Mouse (Mus musculus): ENCODE measurements at regions not wholly inside any gene's neighbourhood (a gene's known extent, or its start where the extent isn't known, plus 50 kb on each side); places are given as distances from the start of the nearest gene placed in this dataset.

DNA sequence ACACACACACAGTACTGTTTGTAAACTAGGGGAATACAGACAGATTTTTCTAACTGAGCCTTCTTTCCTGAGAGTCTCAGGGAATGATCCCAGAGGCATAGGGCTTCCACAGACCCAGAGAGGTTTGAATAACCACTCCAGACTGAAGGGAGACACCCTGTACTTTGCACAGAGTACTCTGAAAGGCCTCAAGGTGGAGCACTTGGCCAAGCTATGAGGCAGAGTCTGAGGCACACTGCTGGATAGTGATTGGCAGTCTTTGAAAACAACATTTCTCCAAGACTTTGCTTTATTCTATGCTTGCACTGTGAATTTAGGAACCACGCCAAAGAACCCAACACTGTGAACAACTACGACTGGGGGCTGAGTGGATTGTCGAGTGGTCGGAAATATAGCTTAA, 192.1 kb upstream of the Fam241a start:
- no peak overlapping the region for H3K4me2 ChIP-seq (replicated peaks; ENCODE audit: low read depth)
- peak; percentile 72; the same call in 1 of the 2 replicates for ATAC-seq (ENCODE audit: low FRiP score, low TSS enrichment)
- no peaks in the 10 kb centered on the region for H3K27me3 ChIP-seq (ENCODE audit: control insufficient read depth, insufficient read depth, low read length)
- H3K9me3 ChIP-seq (ENCODE audit: control insufficient read depth, low read length): no peaks in the 10 kb centered on the region
- H3K9ac ChIP-seq (ENCODE audit: low read length): no peak overlapping the region
- H3K27ac ChIP-seq (replicated peaks): no peak overlapping the region
- H3K4me3 ChIP-seq (ENCODE audit: low read depth, low read length): no peak overlapping the region
- TF ChIP-seq EP300 (optimal IDR thresholded peaks at IDR 0.05) (no peak), CTCF (IDR thresholded peaks at IDR 0.05; ENCODE audit: low read depth) (peak; percentile 83)
- no peaks in the 10 kb centered on the region for H3K36me3 ChIP-seq (ENCODE audit: control insufficient read depth, insufficient read depth, low read length)
- no peaks in the 10 kb centered on the region for H3K4me1 ChIP-seq (replicated peaks; ENCODE audit: control insufficient read depth, insufficient read depth)
- 20% methylated on average over 4 of the region's 4 CpGs for WGBS
- DNase-seq (ENCODE audit: low spot score): peak; percentile 34

DNA sequence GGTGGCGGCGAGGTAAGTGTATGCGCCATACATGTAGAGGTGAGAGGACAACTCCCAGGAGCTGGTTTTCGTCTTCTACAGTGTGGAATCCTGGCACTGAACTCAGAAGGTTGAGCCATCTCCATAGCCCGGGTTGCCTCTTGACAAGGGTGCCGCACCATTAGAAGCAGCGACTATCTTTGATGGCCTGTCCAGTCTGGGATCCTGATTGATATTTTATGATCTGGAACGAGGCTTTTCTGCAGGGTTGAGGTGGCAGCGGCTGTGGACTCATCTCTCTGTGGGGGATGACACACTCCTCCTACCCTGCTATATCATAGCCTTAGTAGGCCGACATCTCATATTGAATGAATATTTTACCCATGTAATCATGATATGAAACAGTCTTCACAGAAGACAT, 191.0 kb upstream of the Fam241a start:
- WGBS: 80% methylated on average over 10 of the region's 10 CpGs
- Histone ChIP-seq H3K4me1 (replicated peaks; ENCODE audit: control insufficient read depth, insufficient read depth) (no peaks in the 10 kb centered on the region), H3K9ac (ENCODE audit: low read length) (no peak overlapping the region), H3K4me3 (ENCODE audit: low read depth, low read length) (no peak overlapping the region), H3K36me3 (ENCODE audit: control insufficient read depth, insufficient read depth, low read length) (no peaks in the 10 kb centered on the region), H3K27ac (replicated peaks) (no peak overlapping the region), H3K27me3 (ENCODE audit: control insufficient read depth, insufficient read depth, low read length) (no peaks in the 10 kb centered on the region), H3K4me2 (replicated peaks; ENCODE audit: low read depth) (no peak overlapping the region), H3K9me3 (ENCODE audit: control insufficient read depth, low read length) (no peaks in the 10 kb centered on the region)
- ATAC-seq (ENCODE audit: low FRiP score, low TSS enrichment) (no peak), DNase-seq (ENCODE audit: low spot score) (no peak)
- no peak for TF ChIP-seq EP300 (optimal IDR thresholded peaks at IDR 0.05)
- no peak for TF ChIP-seq CTCF (IDR thresholded peaks at IDR 0.05; ENCODE audit: low read depth)

DNA sequence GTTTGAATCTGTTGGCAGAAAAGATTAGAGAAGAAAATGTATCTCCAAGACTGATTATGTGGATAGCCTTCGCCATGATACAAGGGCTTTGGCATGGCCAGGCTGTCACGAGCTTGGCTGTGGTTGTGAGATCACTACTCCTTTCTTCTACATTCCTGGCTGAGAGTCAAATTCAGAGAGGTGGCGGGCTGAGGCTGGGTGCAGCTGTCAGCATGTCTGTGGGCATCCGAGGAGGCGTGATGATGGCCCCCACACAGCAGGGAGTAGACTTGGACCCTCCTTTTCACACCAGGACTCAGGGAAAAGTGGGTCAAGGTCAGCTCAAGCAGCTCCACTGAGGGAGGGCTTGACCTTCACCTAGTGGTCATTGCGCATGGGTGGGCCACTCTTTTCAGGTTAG, 186.3 kb upstream of the Fam241a start:
- TF ChIP-seq CTCF (IDR thresholded peaks at IDR 0.05; ENCODE audit: low read depth) (no peak), EP300 (optimal IDR thresholded peaks at IDR 0.05) (no peak)
- DNase-seq (ENCODE audit: low spot score): no peak

DNA sequence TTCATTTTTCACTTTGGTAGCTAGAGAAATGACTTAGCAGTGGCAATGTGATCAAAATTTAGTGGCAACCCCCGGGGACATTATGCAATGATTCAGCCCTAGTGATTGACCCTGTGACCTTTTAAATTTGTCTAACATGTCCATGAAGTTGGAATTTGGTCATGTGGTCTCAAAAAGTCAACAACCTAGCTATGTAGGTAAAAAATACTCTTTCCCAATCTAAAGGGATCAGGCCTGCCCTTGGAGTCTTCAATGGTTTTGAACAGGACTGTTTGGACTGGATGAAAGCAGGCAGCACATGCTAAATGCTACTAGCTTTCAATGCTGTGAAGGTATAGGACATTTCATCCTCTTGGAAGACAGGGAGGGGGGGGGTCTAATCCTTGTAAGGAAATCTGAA, 185.3 kb upstream of the Fam241a start:
- TF ChIP-seq EP300 (optimal IDR thresholded peaks at IDR 0.05) (no peak), CTCF (IDR thresholded peaks at IDR 0.05; ENCODE audit: low read depth) (no peak)
- no peak overlapping the region for H3K4me3 ChIP-seq (ENCODE audit: low read depth, low read length)
- ATAC-seq (ENCODE audit: low FRiP score, low TSS enrichment) (no peak), DNase-seq (ENCODE audit: low spot score) (no peak)
- WGBS: 64% methylated on average over 1 of the region's 1 CpGs
- no peak overlapping the region for H3K4me2 ChIP-seq (replicated peaks; ENCODE audit: low read depth)
- H3K36me3 ChIP-seq (ENCODE audit: control insufficient read depth, insufficient read depth, low read length): no peaks in the 10 kb centered on the region
- H3K27me3 ChIP-seq (ENCODE audit: control insufficient read depth, insufficient read depth, low read length): no peaks in the 10 kb centered on the region
- H3K9ac ChIP-seq (ENCODE audit: low read length): no peak overlapping the region
- no peak overlapping the region for H3K27ac ChIP-seq (replicated peaks)
- H3K4me1 ChIP-seq (replicated peaks; ENCODE audit: control insufficient read depth, insufficient read depth): no peaks in the 10 kb centered on the region
- no peaks in the 10 kb centered on the region for H3K9me3 ChIP-seq (ENCODE audit: control insufficient read depth, low read length)

More for the DNA sequence above, 186.3 kb upstream of the Fam241a start:
- Histone ChIP-seq H3K4me2 (replicated peaks; ENCODE audit: low read depth) (no peak overlapping the region), H3K4me1 (replicated peaks; ENCODE audit: control insufficient read depth, insufficient read depth) (no peaks in the 10 kb centered on the region), H3K4me3 (ENCODE audit: low read depth, low read length) (no peak overlapping the region), H3K27me3 (ENCODE audit: control insufficient read depth, insufficient read depth, low read length) (no peaks in the 10 kb centered on the region), H3K9ac (ENCODE audit: low read length) (no peak overlapping the region), H3K36me3 (ENCODE audit: control insufficient read depth, insufficient read depth, low read length) (no peaks in the 10 kb centered on the region), H3K9me3 (ENCODE audit: control insufficient read depth, low read length) (no peaks in the 10 kb centered on the region), H3K27ac (replicated peaks) (no peak overlapping the region)
- ATAC-seq (ENCODE audit: low FRiP score, low TSS enrichment): no peak
- 80% methylated on average over 6 of the region's 6 CpGs for WGBS

DNA sequence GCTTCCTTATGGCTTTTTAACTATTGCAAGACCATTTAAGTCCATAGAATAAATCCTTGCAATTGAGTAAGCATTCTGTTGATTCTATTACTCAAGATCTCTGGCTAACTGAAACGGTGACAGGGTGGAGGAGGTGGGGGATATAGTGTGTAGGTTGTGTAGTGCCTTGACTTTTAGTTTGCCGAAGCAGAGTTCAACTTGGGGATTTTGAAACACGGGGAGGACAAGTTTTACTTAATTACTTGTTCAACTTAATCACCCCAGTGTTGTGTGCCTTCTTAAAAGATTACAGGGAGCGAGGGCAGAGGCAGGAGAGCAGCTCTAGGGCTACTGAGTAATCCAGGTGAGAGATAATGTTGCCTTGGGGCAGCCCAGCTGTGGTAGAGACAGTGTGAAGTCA, 171.7 kb upstream of the Fam241a start:
- H3K9me3 ChIP-seq (ENCODE audit: control insufficient read depth, low read length): no peaks in the 10 kb centered on the region
- no peak overlapping the region for H3K9ac ChIP-seq (ENCODE audit: low read length)
- no peaks in the 10 kb centered on the region for H3K27me3 ChIP-seq (ENCODE audit: control insufficient read depth, insufficient read depth, low read length)
- H3K27ac ChIP-seq (replicated peaks): no peak overlapping the region
- H3K36me3 ChIP-seq (ENCODE audit: control insufficient read depth, insufficient read depth, low read length): no peaks in the 10 kb centered on the region
- no peak overlapping the region for H3K4me3 ChIP-seq (ENCODE audit: low read depth, low read length)
- H3K4me1 ChIP-seq (replicated peaks; ENCODE audit: control insufficient read depth, insufficient read depth): no peaks in the 10 kb centered on the region
- ATAC-seq (ENCODE audit: low FRiP score, low TSS enrichment): no peak
- DNase-seq (ENCODE audit: low spot score): no peak
- H3K4me2 ChIP-seq (replicated peaks; ENCODE audit: low read depth): no peak overlapping the region
- 57% methylated on average over 4 of the region's 4 CpGs for WGBS
- TF ChIP-seq CTCF (IDR thresholded peaks at IDR 0.05; ENCODE audit: low read depth) (no peak), EP300 (optimal IDR thresholded peaks at IDR 0.05) (no peak)

DNA sequence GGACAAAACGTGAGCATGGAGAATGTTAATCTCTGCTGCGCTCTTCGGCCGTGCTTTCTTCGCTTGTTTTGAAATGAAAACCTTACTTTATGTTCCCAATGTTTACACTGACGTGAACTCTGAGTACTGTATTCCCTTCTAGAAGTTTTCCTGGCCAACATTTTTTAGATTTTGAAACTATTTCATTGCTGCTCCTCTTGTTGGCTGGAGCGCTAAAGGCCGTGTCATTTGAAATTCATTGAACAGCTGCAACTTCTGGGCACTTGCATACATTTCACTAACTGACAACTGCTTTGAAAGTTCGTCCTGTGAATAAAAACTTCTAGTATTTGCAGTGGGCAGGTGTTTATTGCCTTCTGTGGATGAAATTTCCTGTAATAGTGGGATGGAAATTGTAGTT, 157.9 kb upstream of the Fam241a start:
- no peak overlapping the region for H3K27ac ChIP-seq (replicated peaks)
- no peaks in the 10 kb centered on the region for H3K36me3 ChIP-seq (ENCODE audit: control insufficient read depth, insufficient read depth, low read length)
- H3K4me1 ChIP-seq (replicated peaks; ENCODE audit: control insufficient read depth, insufficient read depth): no peaks in the 10 kb centered on the region
- DNase-seq (ENCODE audit: low spot score) (no peak), ATAC-seq (ENCODE audit: low FRiP score, low TSS enrichment) (no peak)
- no peaks in the 10 kb centered on the region for H3K27me3 ChIP-seq (ENCODE audit: control insufficient read depth, insufficient read depth, low read length)
- H3K4me3 ChIP-seq (ENCODE audit: low read depth, low read length): no peak overlapping the region
- no peak overlapping the region for H3K4me2 ChIP-seq (replicated peaks; ENCODE audit: low read depth)
- 30% methylated on average over 9 of the region's 9 CpGs for WGBS
- no peak overlapping the region for H3K9ac ChIP-seq (ENCODE audit: low read length)
- TF ChIP-seq CTCF (IDR thresholded peaks at IDR 0.05; ENCODE audit: low read depth): no peak
- no peak for TF ChIP-seq EP300 (optimal IDR thresholded peaks at IDR 0.05)
- no peaks in the 10 kb centered on the region for H3K9me3 ChIP-seq (ENCODE audit: control insufficient read depth, low read length)

Measured in stomach, postnatal 0 days (tissue).